Mouse (Mus musculus) thymus, adult 2 months (tissue): ENCODE results near the gene Zc3h7a.

ENCODE experiments used
- CTCF ChIP-seq: fragments of 200-500 bp; IDR thresholded peaks from 2 replicates; pipeline ENCODE4 v1.5.1; 2012; ENCODE audit warnings: mild to moderate bottlenecking, control low read depth, low read length, moderate library complexity, borderline replicate concordance; ENCODE audit not compliant: control insufficient read depth, poor library complexity, insufficient read depth; ENCODE audit errors: extremely low read depth
- POLR2A ChIP-seq: fragments of 200-500 bp; IDR thresholded peaks from 2 replicates; pipeline ENCODE4 v1.6.1; 2012; ENCODE audit warnings: mild to moderate bottlenecking, low read length, control low read depth, moderate library complexity; ENCODE audit not compliant: control insufficient read depth, poor library complexity, insufficient read depth; ENCODE audit errors: extremely low read depth

DNA sequence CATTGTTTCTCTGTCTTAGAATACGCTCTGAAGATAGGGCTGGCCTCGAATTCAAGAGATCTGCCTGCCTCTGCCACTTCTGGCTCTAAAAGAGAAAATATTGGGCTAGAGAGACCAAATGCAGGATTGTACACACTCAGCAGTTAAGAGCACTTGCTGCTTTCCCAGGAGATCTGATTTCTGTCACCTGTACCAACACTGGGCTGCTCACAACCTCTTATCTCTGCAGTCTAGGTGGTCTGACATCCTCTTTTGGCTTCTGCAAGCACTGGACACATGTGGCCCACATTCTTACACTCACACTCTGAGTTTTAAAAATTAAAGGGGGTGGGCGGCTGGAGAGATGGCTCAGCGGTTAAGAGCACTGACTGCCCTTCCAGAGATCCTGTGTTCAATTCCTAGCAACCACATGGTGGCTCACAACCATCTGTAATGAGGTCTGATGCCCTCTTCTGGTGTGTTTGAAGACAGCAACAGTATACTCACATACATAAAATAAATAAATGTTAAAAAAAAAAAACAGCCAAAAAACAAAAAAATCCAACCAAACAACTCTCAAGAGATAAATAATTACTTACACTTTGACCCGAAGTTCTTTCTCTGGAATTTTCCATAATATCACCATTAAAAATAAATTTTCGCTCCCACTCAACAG is 25.7 kb upstream of the Zc3h7a start:
- TF ChIP-seq CTCF = no peak
- no peak for TF ChIP-seq POLR2A
